Mouse (Mus musculus) embryonic facial prominence, embryonic 15.5 days (tissue): ENCODE data around the gene Stard3. TPM values are rescaled to one million over a fixed set of nuclear protein-coding genes. Genes with fewer than 3 reads are reported as not detected.

Experiments used
- ATAC-seq: fragments of 200-750 bp; cut with Nextera tagmentation; 2 replicates; pipeline ENCODE4 v1.8.0; 2017; ENCODE audit warnings: low read depth, moderate TSS enrichment; ENCODE audit not compliant: insufficient number of reproducible peaks, low FRiP score, low TSS enrichment
- H3K27ac ChIP-seq: fragments of 300-500 bp; sonication (generic); replicated peaks from 2 replicates; pipeline ENCODE4 v1.5.1; 2015; ENCODE audit warnings: mild to moderate bottlenecking, inconsistent platforms
- H3K27me3 ChIP-seq: fragments of 300-500 bp; sonication (generic); 2 replicates; pipeline ENCODE4 v1.6.1; 2015; ENCODE audit warnings: inconsistent platforms
- H3K36me3 ChIP-seq: fragments of 300-500 bp; sonication (generic); 2 replicates; pipeline ENCODE4 v1.6.1; 2015; ENCODE audit warnings: mild to moderate bottlenecking, inconsistent platforms
- H3K4me1 ChIP-seq: fragments of 300-500 bp; sonication (generic); 2 replicates; pipeline ENCODE4 v1.6.1; 2015; ENCODE audit warnings: inconsistent platforms
- H3K4me2 ChIP-seq: fragments of 300-500 bp; sonication (generic); replicated peaks from 2 replicates; pipeline ENCODE4 v1.6.1; 2015; ENCODE audit warnings: mild to moderate bottlenecking, inconsistent platforms
- H3K4me3 ChIP-seq: fragments of 300-500 bp; sonication (generic); replicated peaks from 2 replicates; pipeline ENCODE4 v1.5.1; 2015; ENCODE audit warnings: mild to moderate bottlenecking, inconsistent platforms
- H3K9ac ChIP-seq: fragments of 300-500 bp; sonication (generic); 2 replicates; pipeline ENCODE4 v1.6.1; 2015; ENCODE audit warnings: inconsistent platforms
- H3K9me3 ChIP-seq: fragments of 300-500 bp; sonication (generic); replicated peaks from 2 replicates; pipeline ENCODE4 v1.6.1; 2016; ENCODE audit warnings: inconsistent platforms
- WGBS: fragments of 180-500 bp; shearing (Covaris S2); methylation state at CpG from one replicate; pipeline ENCODE4 v1.1.7; 2015; 5-methylcytosine and 5-hydroxymethylcytosine counted together
- polyA plus RNA-seq: library from polyadenylated mRNA; unstranded; fragments of >200 nt; fragmentation: Nextera tagmentation; extraction: Ambion mirVana; gene quantifications from 2 replicates; pipeline ENCODE4 v1.2.1, GENCODE M21; 2015

Stard3 gene
- polyA plus RNA-seq, 1 experiment from 2014 or later, result 41.0 TPM

DNA sequence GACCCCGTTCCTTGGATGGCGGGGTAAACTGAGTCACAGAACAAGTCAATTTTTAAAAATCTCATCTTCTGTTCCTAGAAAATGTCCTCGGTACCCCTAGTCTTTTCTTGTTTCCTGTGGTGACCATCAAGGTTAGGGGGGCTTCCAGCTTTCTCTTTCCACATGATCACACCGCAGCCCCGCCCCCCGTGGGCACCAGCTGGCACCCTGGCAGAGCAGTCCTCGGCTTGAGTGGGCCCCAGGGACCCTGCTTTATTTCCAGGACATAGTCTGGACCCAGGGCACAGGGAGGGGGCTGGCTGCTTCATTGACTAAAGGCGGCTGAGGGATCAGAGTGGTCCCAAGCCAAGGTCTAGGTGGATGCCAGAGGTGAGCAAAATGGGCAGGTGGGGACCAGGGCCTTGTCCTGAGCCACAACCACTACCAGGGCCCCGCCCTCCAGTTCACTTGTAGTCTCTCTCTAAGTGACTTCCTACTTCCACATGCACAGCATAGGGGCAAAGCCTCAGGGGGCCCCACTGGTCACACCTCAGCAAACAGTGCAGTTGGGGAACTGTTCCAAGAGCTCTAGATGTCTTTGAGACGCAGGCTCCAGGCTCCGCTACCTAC lies 18.4 kb upstream of the Stard3 start:
- Histone ChIP-seq H3K4me2 (peak overlapping the region; percentile 98), H3K4me3 (peak overlapping the region; percentile 54), H3K4me1 (peaks cover 35% of the 10 kb centered on the region), H3K9me3 (no peaks in the 10 kb centered on the region), H3K27me3 (peaks cover 82% of the 10 kb centered on the region), H3K27ac (no peak overlapping the region), H3K9ac (no peak overlapping the region), H3K36me3 (no peaks in the 10 kb centered on the region)
- WGBS, result 5% methylated on average over 11 of the region's 11 CpGs
- no peak for ATAC-seq

- Histone ChIP-seq H3K27me3 (peaks cover 81% of the 10 kb centered on the region), H3K36me3 (no peaks in the 10 kb centered on the region), H3K4me1 (peaks cover 34% of the 10 kb centered on the region), H3K27ac (no peak overlapping the region), H3K9ac (no peak overlapping the region), H3K9me3 (no peaks in the 10 kb centered on the region), H3K4me3 (no peak overlapping the region), H3K4me2 (no peak overlapping the region)
- ATAC-seq, result no peak
- WGBS, result 8% methylated on average over 4 of the region's 4 CpGs
Measured at GRCm38 (mm10) chr11:98340597-98340996, 17.6 kb upstream of the Stard3 start.

GRCm38 (mm10) chr11:98341174-98341573 lies 17.0 kb upstream of the Stard3 start:
- peaks cover 34% of the 10 kb centered on the region for H3K4me1 ChIP-seq
- no peak overlapping the region for H3K4me2 ChIP-seq
- 54% methylated on average over 4 of the region's 4 CpGs for WGBS
- H3K9ac ChIP-seq, result no peak overlapping the region
- H3K9me3 ChIP-seq, result no peaks in the 10 kb centered on the region
- H3K36me3 ChIP-seq, result no peaks in the 10 kb centered on the region
- H3K27ac ChIP-seq, result no peak overlapping the region
- ATAC-seq, result no peak
- peaks cover 80% of the 10 kb centered on the region for H3K27me3 ChIP-seq
- no peak overlapping the region for H3K4me3 ChIP-seq

- Histone ChIP-seq H3K27me3 (peaks cover 80% of the 10 kb centered on the region), H3K36me3 (no peaks in the 10 kb centered on the region), H3K9me3 (no peaks in the 10 kb centered on the region), H3K4me3 (peak overlapping the region; percentile 34), H3K4me2 (peak overlapping the region; percentile 65), H3K9ac (no peak overlapping the region), H3K27ac (peak overlapping the region; percentile 71), H3K4me1 (peaks cover 34% of the 10 kb centered on the region)
- peak; percentile 75 for ATAC-seq
- 1% methylated on average over 29 of the region's 29 CpGs for WGBS
Measured at GRCm38 (mm10) chr11:98342000-98342945, 15.9 kb upstream of the Stard3 start.

DNA sequence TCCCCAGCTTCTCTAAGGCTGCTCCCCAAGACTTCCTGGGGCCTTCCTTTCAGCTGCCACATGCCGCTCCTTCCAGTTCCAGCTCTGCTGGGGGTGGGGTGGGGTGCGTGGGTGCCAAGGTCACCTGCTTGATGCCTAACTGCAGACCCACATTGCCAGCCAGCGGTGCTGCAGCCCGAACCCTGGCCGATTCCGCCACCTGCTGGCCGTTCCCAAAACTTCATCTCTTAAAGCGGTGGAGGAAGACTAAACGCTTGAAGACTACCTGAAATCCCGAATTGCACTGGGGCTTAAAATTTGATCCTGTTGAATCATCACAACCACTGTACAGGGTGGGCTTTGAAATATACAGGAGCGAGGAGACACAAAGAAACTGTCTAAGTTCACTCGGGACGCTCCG lies 12.9 kb upstream of the Stard3 start:
- Histone ChIP-seq H3K4me3 (peak overlapping the region; percentile 19; the same call in 1 of the 2 replicates), H3K9ac (no peak overlapping the region), H3K4me2 (peak overlapping the region; percentile 44), H3K27ac (no peak overlapping the region), H3K36me3 (no peaks in the 10 kb centered on the region), H3K4me1 (peaks cover 31% of the 10 kb centered on the region), H3K9me3 (no peaks in the 10 kb centered on the region), H3K27me3 (peaks cover 79% of the 10 kb centered on the region)
- under 1% methylated on average over 14 of the region's 14 CpGs for WGBS
- no peak for ATAC-seq

- Histone ChIP-seq H3K4me1 (peaks cover 31% of the 10 kb centered on the region), H3K27me3 (peaks cover 82% of the 10 kb centered on the region), H3K4me3 (no peak overlapping the region), H3K36me3 (no peaks in the 10 kb centered on the region), H3K9ac (no peak overlapping the region), H3K27ac (no peak overlapping the region), H3K4me2 (no peak overlapping the region), H3K9me3 (no peaks in the 10 kb centered on the region)
- 13% methylated on average over 9 of the region's 9 CpGs for WGBS
- ATAC-seq, result no peak
Measured at GRCm38 (mm10) chr11:98346168-98346567, 12.0 kb upstream of the Stard3 start.

- no peaks in the 10 kb centered on the region for H3K36me3 ChIP-seq
- 4% methylated on average over 12 of the region's 12 CpGs for WGBS
- H3K27me3 ChIP-seq, result peaks cover 85% of the 10 kb centered on the region
- peak overlapping the region; percentile 97; the same call in 1 of the 2 replicates for H3K4me2 ChIP-seq
- H3K9me3 ChIP-seq, result no peaks in the 10 kb centered on the region
- H3K27ac ChIP-seq, result no peak overlapping the region
- no peak overlapping the region for H3K9ac ChIP-seq
- peak overlapping the region; percentile 52; the same call in 1 of the 2 replicates for H3K4me3 ChIP-seq
- no peak for ATAC-seq
- peaks cover 20% of the 10 kb centered on the region for H3K4me1 ChIP-seq
Measured at GRCm38 (mm10) chr11:98347385-98348082, 10.6 kb upstream of the Stard3 start.

DNA sequence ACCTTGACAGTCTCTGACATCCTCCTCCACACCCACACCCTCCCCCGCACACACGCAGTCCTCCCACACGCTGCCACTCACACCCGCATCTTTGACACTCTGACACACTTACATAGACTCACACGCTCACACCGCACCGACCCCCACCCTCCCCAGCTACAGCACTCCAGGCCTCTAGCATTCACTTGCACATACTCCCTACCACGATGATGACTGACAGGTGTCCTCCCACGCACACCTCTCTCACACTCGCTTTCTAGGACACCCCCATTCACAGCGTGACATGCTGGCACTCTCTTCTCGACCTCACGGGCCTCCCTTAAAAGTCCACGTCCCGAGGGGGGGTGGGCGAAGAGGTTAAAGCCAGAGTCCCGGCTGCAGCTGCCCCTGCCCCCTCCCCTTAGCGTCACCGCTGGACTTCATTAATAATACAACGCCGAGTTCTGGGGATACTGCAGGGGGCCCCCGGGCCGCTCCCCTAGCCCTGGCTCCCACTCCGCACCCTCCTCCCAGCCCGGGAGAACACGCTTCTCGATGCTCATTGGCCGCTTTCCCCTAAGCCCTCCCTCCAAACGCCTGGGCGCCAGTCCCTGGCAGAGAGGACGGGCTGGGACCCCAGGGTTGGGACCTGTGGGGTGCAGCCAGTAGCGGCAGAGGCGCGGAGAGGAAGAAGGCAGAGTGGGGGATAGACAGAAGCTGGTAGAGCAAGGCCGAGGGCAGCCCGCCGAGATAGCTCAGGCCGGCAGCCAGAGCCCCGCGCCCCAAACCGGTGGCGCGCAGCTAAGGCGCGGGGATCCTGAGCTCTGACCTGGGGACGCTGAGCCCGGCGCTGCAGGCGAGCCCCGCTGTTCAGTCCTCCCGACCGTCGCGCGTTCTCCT lies 9.8 kb upstream of the Stard3 start, which contains the start of gene Ppp1r1b:
Ppp1r1b (plus strand) TSS at position 322 of the 879 bp plus-strand sequence.
- Histone ChIP-seq H3K9me3 (no peaks in the 10 kb centered on the region), H3K4me2 (peak within 1 kb of the TSS; percentile 97), H3K9ac (peak within 1 kb of the TSS; percentile 12), H3K4me1 (peaks cover 16% of the 10 kb centered on the region), H3K27ac (no peak within 1 kb of the TSS), H3K27me3 (peaks cover 93% of the 10 kb centered on the region), H3K4me3 (peak within 1 kb of the TSS; percentile 52), H3K36me3 (no peaks in the 10 kb centered on the region)
- ATAC-seq, result no peak
- WGBS, result under 1% methylated on average over 55 of the region's 55 CpGs

DNA sequence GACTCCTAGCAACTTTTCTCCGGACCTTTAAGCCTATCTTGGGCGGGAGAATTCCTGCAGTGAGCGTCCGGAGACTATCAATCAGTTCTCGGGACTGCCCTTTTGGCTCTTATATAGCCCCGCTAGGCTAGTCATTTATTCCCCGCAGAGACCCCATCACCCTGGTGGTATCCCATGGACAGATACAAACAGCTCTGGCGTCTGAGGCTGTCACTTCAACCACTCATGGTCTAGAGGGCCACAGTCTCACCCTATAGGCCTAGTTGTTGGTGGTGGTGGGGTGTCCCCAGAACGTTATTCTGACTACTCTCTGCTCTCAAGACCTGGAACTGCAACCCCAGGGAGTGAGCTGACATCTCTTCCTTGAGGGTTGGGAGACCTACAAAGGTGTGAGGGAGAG lies 8.9 kb upstream of the Stard3 start:
- Histone ChIP-seq H3K27me3 (peaks cover 89% of the 10 kb centered on the region), H3K9ac (no peak overlapping the region), H3K4me2 (peak overlapping the region; percentile 97), H3K4me3 (peak overlapping the region; percentile 52), H3K27ac (no peak overlapping the region), H3K36me3 (no peaks in the 10 kb centered on the region), H3K9me3 (no peaks in the 10 kb centered on the region), H3K4me1 (peaks cover 16% of the 10 kb centered on the region)
- WGBS, result 10% methylated on average over 9 of the region's 9 CpGs
- ATAC-seq, result no peak

- no peaks in the 10 kb centered on the region for H3K9me3 ChIP-seq
- H3K27me3 ChIP-seq, result peaks cover 71% of the 10 kb centered on the region
- WGBS, result 75% methylated on average over 18 of the region's 18 CpGs
- no peak overlapping the region for H3K4me3 ChIP-seq
- no peaks in the 10 kb centered on the region for H3K36me3 ChIP-seq
- H3K27ac ChIP-seq, result no peak overlapping the region
- ATAC-seq, result no peak
- no peak overlapping the region for H3K9ac ChIP-seq
- H3K4me2 ChIP-seq, result no peak overlapping the region
- H3K4me1 ChIP-seq, result peaks cover 27% of the 10 kb centered on the region
Measured at GRCm38 (mm10) chr11:98352272-98352990, 5.7 kb upstream of the Stard3 start.
